Mouse (Mus musculus) hindbrain, embryonic 11.5 days (tissue): ENCODE measurements at regions not wholly inside any gene's neighbourhood (a gene's known extent, or its start where the extent isn't known, plus 50 kb on each side); places are given as distances from the start of the nearest gene placed in this dataset.
A peak's percentile ranks its signal among the peaks of the same experiment; 100 is the strongest.

Experiments
- ATAC-seq: fragments of 200-750 bp; cut with Nextera tagmentation; 2 replicates; pipeline ENCODE4 v1.8.0; 2017; ENCODE audit warnings: mild to moderate bottlenecking, moderate TSS enrichment, moderate library complexity; ENCODE audit not compliant: low FRiP score
- DNase-seq: peaks from one replicate; pipeline ENCODE4 v3.0.0-alpha.2; 2015; ENCODE audit warnings: low spot score
- H3K27ac ChIP-seq: fragments of 300-500 bp; sonication (generic); 2 replicates; pipeline ENCODE4 v1.5.1; 2014; ENCODE audit warnings: mild to moderate bottlenecking, low read depth, low read length
- H3K27me3 ChIP-seq: fragments of 300-500 bp; sonication (generic); 2 replicates; pipeline ENCODE4 v1.6.1; 2014; ENCODE audit warnings: mild to moderate bottlenecking, low read length, moderate library complexity, mixed read lengths; ENCODE audit not compliant: control insufficient read depth, insufficient read depth
- H3K36me3 ChIP-seq: fragments of 300-500 bp; sonication (generic); 2 replicates; pipeline ENCODE4 v1.6.1; 2014; ENCODE audit warnings: mild to moderate bottlenecking, low read length, moderate library complexity, mixed read lengths; ENCODE audit not compliant: control insufficient read depth, insufficient read depth
- H3K4me1 ChIP-seq: fragments of 300-500 bp; sonication (generic); replicated peaks from 2 replicates; pipeline ENCODE4 v1.6.1; 2014; ENCODE audit warnings: low read length, mixed read lengths; ENCODE audit not compliant: control insufficient read depth, insufficient read depth
- H3K4me2 ChIP-seq: fragments of 300-500 bp; sonication (generic); replicated peaks from 2 replicates; pipeline ENCODE4 v1.6.1; 2014; ENCODE audit warnings: mild to moderate bottlenecking, low read depth, low read length
- H3K4me3 ChIP-seq: fragments of 300-500 bp; sonication (generic); 2 replicates; pipeline ENCODE4 v1.5.1; 2014; ENCODE audit warnings: low read depth, low read length
- H3K9ac ChIP-seq: fragments of 300-500 bp; sonication (generic); 2 replicates; pipeline ENCODE4 v1.6.1; 2014; ENCODE audit warnings: low read depth, low read length
- H3K9me3 ChIP-seq: fragments of 300-500 bp; sonication (generic); 2 replicates; pipeline ENCODE4 v1.6.1; 2016; ENCODE audit warnings: low read length; ENCODE audit not compliant: control insufficient read depth
- WGBS: fragments of 180-500 bp; shearing (Covaris S2); extraction: QIAGEN DNeasy Blood & Tissue Kit; methylation state at CpG from one replicate; pipeline ENCODE4 v1.1.7; 2014; 5-methylcytosine and 5-hydroxymethylcytosine counted together

- Histone ChIP-seq H3K4me1 (peaks cover 10% of the 10 kb centered on the region), H3K4me2 (no peak overlapping the region), H3K9me3 (no peaks in the 10 kb centered on the region), H3K27ac (peak overlapping the region; percentile 54; the same call in 1 of the 2 replicates), H3K36me3 (no peaks in the 10 kb centered on the region), H3K9ac (no peak overlapping the region), H3K4me3 (no peak overlapping the region), H3K27me3 (no peaks in the 10 kb centered on the region)
- ATAC-seq (peak; percentile 39), DNase-seq (peak; percentile 35)
- WGBS, result 5% methylated on average over 5 of the region's 5 CpGs
These were observed 548.6 kb downstream of the Tmem38b start for GRCm38 (mm10) chr4:54374457-54374856.

GRCm38 (mm10) chr4:54387460-54387859 is 557.4 kb upstream of the Zfp462 start:
- 47% methylated on average over 6 of the region's 6 CpGs for WGBS
- no peak overlapping the region for H3K9ac ChIP-seq
- no peaks in the 10 kb centered on the region for H3K27me3 ChIP-seq
- no peak overlapping the region for H3K4me2 ChIP-seq
- H3K4me3 ChIP-seq, result no peak overlapping the region
- ATAC-seq (0 out of 2 replicates have a peak, but pooled peaks have one; percentile 22), DNase-seq (no peak)
- no peaks in the 10 kb centered on the region for H3K9me3 ChIP-seq
- no peaks in the 10 kb centered on the region for H3K36me3 ChIP-seq
- no peaks in the 10 kb centered on the region for H3K4me1 ChIP-seq
- no peak overlapping the region for H3K27ac ChIP-seq

- WGBS, result 63% methylated on average over 7 of the region's 7 CpGs
- no peaks in the 10 kb centered on the region for H3K27me3 ChIP-seq
- ATAC-seq (no peak), DNase-seq (no peak)
- no peak overlapping the region for H3K9ac ChIP-seq
- H3K4me2 ChIP-seq, result no peak overlapping the region
- H3K27ac ChIP-seq, result no peak overlapping the region
- no peak overlapping the region for H3K4me3 ChIP-seq
- no peaks in the 10 kb centered on the region for H3K36me3 ChIP-seq
- no peaks in the 10 kb centered on the region for H3K4me1 ChIP-seq
- no peaks in the 10 kb centered on the region for H3K9me3 ChIP-seq
These were observed 553.2 kb upstream of the Zfp462 start for GRCm38 (mm10) chr4:54391536-54392208.

- no peaks in the 10 kb centered on the region for H3K4me1 ChIP-seq
- H3K9me3 ChIP-seq, result no peaks in the 10 kb centered on the region
- no peak overlapping the region for H3K27ac ChIP-seq
- 89% methylated on average over 4 of the region's 4 CpGs for WGBS
- no peak overlapping the region for H3K4me2 ChIP-seq
- no peak overlapping the region for H3K9ac ChIP-seq
- no peaks in the 10 kb centered on the region for H3K36me3 ChIP-seq
- H3K4me3 ChIP-seq, result no peak overlapping the region
- DNase-seq, result no peak
- no peak for ATAC-seq
- no peaks in the 10 kb centered on the region for H3K27me3 ChIP-seq
These were observed 538.7 kb upstream of the Zfp462 start for GRCm38 (mm10) chr4:54406151-54406550.

GRCm38 (mm10) chr4:54407930-54408329 is 536.9 kb upstream of the Zfp462 start:
- Histone ChIP-seq H3K36me3 (no peaks in the 10 kb centered on the region), H3K9me3 (no peaks in the 10 kb centered on the region), H3K27me3 (no peaks in the 10 kb centered on the region), H3K4me2 (no peak overlapping the region), H3K4me1 (no peaks in the 10 kb centered on the region), H3K4me3 (no peak overlapping the region), H3K9ac (no peak overlapping the region), H3K27ac (no peak overlapping the region)
- ATAC-seq (no peak), DNase-seq (no peak)
- WGBS, result 46% methylated on average over 2 of the region's 2 CpGs

GRCm38 (mm10) chr4:54430789-54431188 is 514.1 kb upstream of the Zfp462 start:
- Histone ChIP-seq H3K9me3 (no peaks in the 10 kb centered on the region), H3K9ac (no peak overlapping the region), H3K4me3 (no peak overlapping the region), H3K27ac (no peak overlapping the region), H3K4me1 (no peaks in the 10 kb centered on the region), H3K36me3 (no peaks in the 10 kb centered on the region), H3K4me2 (no peak overlapping the region), H3K27me3 (no peaks in the 10 kb centered on the region)
- WGBS, result 72% methylated on average over 3 of the region's 3 CpGs
- no peak for ATAC-seq
- no peak for DNase-seq

DNA sequence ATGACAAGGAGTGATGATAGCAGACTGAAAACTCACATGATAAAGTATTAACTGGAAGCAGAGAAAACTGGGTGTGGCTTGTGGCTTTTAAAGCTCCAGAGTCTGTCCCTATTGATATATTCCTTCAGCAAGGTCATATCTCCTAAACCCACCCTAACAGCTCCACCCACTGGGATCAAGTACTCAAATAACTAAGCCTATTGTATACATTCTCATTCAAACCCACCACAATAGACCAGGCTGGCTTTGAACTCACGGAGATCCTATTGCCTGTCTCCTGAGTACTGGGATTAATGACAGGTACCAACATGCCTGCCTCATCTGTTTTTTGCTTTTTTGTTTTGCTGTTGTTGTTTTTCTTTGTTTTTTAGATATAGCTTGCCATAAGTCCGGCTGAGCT is 484.3 kb upstream of the Zfp462 start:
- Histone ChIP-seq H3K36me3 (no peaks in the 10 kb centered on the region), H3K4me2 (no peak overlapping the region), H3K4me1 (no peaks in the 10 kb centered on the region), H3K9ac (no peak overlapping the region), H3K9me3 (no peaks in the 10 kb centered on the region), H3K4me3 (no peak overlapping the region), H3K27ac (no peak overlapping the region), H3K27me3 (no peaks in the 10 kb centered on the region)
- WGBS, result 77% methylated on average over 2 of the region's 2 CpGs
- ATAC-seq, result no peak
- DNase-seq, result no peak

- no peak for ATAC-seq
- H3K36me3 ChIP-seq, result no peaks in the 10 kb centered on the region
These were observed 475.7 kb upstream of the Zfp462 start for GRCm38 (mm10) chr4:54469176-54469575.

More at GRCm38 (mm10) chr4:54469176-54469575, 475.7 kb upstream of the Zfp462 start:
- Histone ChIP-seq H3K9ac (no peak overlapping the region), H3K4me1 (no peaks in the 10 kb centered on the region), H3K4me2 (no peak overlapping the region), H3K27ac (no peak overlapping the region), H3K4me3 (no peak overlapping the region), H3K27me3 (no peaks in the 10 kb centered on the region), H3K9me3 (no peaks in the 10 kb centered on the region)
- DNase-seq, result no peak
- 74% methylated on average over 2 of the region's 2 CpGs for WGBS
